Mouse (Mus musculus): Measurements from ENCODE around the gene Abcb1b. TPM values are rescaled to one million over a fixed set of nuclear protein-coding genes. Genes with fewer than 3 reads are reported as not detected.
"Not testable (repeated sequence)": the region's sequence is repeated elsewhere in the genome, so short reads cannot be mapped to it uniquely, and the experiment has no call there.

Gene Abcb1b
- 0.95 and 1.4 TPM in 2 replicates for polyA plus RNA-seq (2016; fragmentation: Nextera tagmentation; extraction: Ambion mirVana)

DNA sequence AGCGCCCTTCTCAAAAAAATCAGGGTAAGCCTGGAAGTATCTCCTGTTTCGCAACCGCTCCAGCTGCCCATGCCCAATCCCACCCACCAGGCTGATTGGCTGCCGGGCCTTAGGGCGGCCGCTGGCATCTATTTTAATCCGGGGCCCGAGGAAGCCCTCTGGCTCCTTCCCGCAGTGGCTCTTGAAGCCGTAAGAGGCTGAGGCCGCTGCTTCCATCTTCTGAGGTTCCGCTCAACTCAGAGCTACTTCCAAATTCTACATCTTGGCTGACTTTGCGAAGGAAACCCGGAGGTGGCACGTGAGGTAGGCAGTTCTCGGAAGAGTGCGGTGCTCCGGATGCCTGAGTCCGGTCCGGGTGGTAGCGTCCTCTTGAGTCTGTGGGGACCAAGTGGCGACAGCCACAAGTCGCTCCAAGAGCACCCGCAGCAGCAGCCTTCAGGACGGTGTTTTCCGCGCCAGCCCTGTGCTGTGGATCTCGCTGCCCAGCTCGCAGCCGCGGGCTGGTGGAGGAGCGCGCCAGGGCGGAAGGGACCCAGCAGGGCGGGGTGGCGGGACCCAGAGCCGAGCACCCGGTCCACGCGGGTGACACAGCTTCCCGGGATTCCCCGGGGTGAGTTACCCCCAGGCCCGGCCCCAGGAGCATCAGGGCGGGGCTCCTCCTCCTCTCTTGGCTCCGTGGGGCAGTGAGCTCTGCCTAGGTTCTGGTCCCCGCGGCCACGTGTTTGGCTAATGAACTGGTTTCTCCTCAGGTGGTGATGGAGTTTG, at the start of gene Abcb1b:
Abcb1b (plus strand) TSS at position 161 of the 765 bp plus-strand sequence.
- peaks cover 16% of the 10 kb centered on the region for H3K27me3 ChIP-seq (ENCODE audit: poor library complexity, severe bottlenecking)
- WGBS: under 1% methylated on average over 48 of the region's 48 CpGs
- peak; percentile 48 for DNase-seq (ENCODE audit: extremely low spot score, low spot score)
- H3K27ac ChIP-seq: peak within 1 kb of the TSS; percentile 78
- H3K4me3 ChIP-seq: peak within 1 kb of the TSS; percentile 70
- no peaks in the 10 kb centered on the region for H3K36me3 ChIP-seq (replicated peaks)
- peaks cover 12% of the 10 kb centered on the region for H3K4me1 ChIP-seq
- H3K9me3 ChIP-seq: no peaks in the 10 kb centered on the region

DNA sequence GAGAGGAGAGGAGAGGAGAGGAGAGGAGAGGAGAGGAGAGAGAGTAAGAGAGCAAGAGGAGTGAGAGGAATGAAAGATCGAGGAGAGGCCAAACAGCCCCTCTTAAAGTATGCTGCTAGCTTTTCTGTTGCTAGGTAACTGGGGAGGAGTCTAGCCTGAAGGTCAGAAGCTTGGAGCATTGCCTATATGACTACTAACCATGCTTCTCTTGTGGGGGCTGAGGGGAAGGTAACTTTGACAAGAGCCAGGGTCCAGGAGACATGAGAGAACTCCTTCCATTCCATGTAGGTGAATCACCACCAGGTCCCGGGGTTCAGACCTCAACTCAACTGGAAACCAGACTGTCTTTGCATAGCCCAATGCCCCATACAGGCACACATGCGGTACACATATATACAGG, 25.1 kb upstream of the Abcb1b start:
- Histone ChIP-seq H3K27ac (no peak overlapping the region), H3K9me3 (no peaks in the 10 kb centered on the region), H3K4me1 (no peaks in the 10 kb centered on the region), H3K27me3 (ENCODE audit: poor library complexity, severe bottlenecking) (no peaks in the 10 kb centered on the region), H3K4me3 (no peak overlapping the region), H3K36me3 (replicated peaks) (no peaks in the 10 kb centered on the region)
- DNase-seq (ENCODE audit: extremely low spot score, low spot score): no peak
- WGBS: 86% methylated on average over 3 of the region's 3 CpGs

DNA sequence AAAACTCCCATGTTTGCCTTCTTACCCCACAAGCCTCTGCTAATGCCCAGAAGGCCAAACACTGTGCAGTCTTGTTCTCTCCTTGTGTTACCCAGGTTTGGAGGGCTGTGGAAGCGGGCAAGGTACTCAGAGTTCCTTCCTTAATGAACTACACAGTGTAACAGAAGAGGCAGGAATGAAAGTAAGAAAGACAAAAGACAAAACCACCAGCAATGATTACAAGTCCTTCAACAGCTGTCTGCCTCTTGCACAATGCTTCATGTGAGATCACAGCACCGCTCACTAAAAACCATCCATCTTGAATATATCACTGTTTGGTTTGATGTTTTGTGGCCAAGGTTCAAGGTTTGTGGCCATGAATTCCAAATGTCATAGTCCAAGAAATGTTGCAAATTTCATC, 19.6 kb upstream of the Abcb1b start:
- H3K27ac ChIP-seq: no peak overlapping the region
- 93% methylated on average over 2 of the region's 2 CpGs for WGBS
- DNase-seq (ENCODE audit: extremely low spot score, low spot score): no peak

DNA sequence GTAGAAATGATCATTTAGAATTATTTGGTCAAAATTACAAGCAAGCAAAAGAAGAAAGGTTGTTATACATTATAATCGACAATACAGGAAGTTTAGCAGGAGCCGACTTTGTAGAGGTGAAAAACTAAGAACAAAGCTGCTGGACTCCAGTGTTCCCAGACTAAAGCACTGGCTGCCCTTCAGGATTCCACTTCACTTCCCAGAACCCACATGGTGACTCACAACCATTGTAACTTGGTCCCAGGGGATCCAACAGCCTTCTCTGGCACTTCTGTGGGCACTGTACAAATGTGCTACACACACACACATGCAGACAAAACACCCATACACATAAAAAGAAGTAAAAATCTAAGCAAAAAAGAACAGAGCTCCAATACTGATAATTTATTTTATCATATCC, 19.2 kb upstream of the Abcb1b start:
- 95% methylated on average over 2 of the region's 2 CpGs for WGBS
- no peak for DNase-seq (ENCODE audit: extremely low spot score, low spot score)
- Histone ChIP-seq H3K4me3 (no peak overlapping the region), H3K4me1 (no peaks in the 10 kb centered on the region), H3K9me3 (no peaks in the 10 kb centered on the region), H3K36me3 (replicated peaks) (no peaks in the 10 kb centered on the region), H3K27me3 (ENCODE audit: poor library complexity, severe bottlenecking) (no peaks in the 10 kb centered on the region), H3K27ac (no peak overlapping the region)

More for the DNA sequence above, 19.6 kb upstream of the Abcb1b start:
- Histone ChIP-seq H3K36me3 (replicated peaks) (no peaks in the 10 kb centered on the region), H3K4me3 (no peak overlapping the region), H3K9me3 (no peaks in the 10 kb centered on the region), H3K4me1 (no peaks in the 10 kb centered on the region), H3K27me3 (ENCODE audit: poor library complexity, severe bottlenecking) (no peaks in the 10 kb centered on the region)

DNA sequence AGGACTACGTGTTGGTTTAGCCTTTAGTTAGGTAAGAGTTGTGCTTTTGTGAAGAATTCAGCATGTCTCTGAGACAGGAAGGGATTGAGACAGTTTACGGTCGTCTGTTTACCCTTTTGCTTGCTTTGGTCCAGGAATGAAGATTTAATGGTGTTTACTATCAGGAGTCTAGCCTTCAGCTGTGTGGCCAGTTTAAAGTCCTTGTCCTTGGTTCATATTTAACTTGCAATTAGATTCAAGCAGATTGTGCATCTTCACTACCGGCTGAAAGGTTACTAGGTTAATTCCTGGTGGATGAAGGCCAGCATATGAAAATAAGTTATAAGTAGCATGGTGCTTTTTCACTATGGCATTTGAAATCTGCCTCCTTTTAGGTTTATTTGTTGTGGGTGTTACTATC, 5.7 kb upstream of the Abcb1b start:
- DNase-seq (ENCODE audit: extremely low spot score, low spot score): no peak

DNA sequence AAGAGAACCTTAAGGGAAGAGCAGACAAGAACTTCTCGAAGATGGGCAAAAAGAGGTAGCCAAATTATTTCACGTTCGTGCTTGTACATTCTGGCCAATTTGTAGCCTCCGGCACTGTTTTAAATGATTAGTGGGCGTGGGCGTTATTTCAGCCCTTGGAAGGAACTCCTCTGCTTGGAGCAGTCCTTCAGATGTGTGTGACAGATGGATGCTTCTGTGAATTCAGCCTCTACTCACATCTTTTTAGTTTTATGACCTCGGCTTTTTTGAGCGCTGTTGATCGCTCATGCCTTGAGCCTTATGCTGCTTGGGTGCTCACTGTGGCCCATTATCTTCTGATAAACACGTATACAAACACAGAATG, 787 bp downstream of the Abcb1b start:
- no peaks in the 10 kb centered on the region for H3K36me3 ChIP-seq (replicated peaks)
- no peak overlapping the region for H3K27ac ChIP-seq
- peaks cover 16% of the 10 kb centered on the region for H3K27me3 ChIP-seq (ENCODE audit: poor library complexity, severe bottlenecking)
- peaks cover 12% of the 10 kb centered on the region for H3K4me1 ChIP-seq
- H3K9me3 ChIP-seq: no peaks in the 10 kb centered on the region
- peak overlapping the region; percentile 70 for H3K4me3 ChIP-seq
- no peak for DNase-seq (ENCODE audit: extremely low spot score, low spot score)
- 33% methylated on average over 10 of the region's 10 CpGs for WGBS

More for the DNA sequence above, 5.7 kb upstream of the Abcb1b start:
- Histone ChIP-seq H3K9me3 (no peaks in the 10 kb centered on the region), H3K27me3 (ENCODE audit: poor library complexity, severe bottlenecking) (peaks cover 8% of the 10 kb centered on the region), H3K36me3 (replicated peaks) (no peaks in the 10 kb centered on the region), H3K4me1 (no peaks in the 10 kb centered on the region), H3K4me3 (no peak overlapping the region), H3K27ac (no peak overlapping the region)
- WGBS: 88% methylated on average over 4 of the region's 4 CpGs

DNA sequence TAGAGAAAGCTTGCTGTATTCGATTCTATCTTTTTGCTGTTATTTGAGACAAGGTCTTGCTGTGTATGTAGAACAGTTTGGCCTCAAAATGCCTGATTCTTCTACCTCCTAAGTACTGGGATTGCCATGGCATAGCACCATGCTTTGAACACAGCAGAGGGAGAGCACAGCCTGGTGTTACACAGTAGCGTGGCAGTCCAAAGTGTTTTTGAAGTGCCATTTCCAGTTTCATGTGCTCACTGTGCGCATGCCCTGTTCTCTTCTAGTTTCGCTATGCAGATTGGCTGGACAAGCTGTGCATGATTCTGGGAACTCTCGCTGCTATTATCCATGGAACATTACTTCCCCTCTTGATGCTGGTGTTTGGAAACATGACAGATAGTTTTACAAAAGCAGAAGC, 7.8 kb downstream of the Abcb1b start:
- 94% methylated on average over 5 of the region's 5 CpGs for WGBS
- no peak overlapping the region for H3K27ac ChIP-seq
- no peaks in the 10 kb centered on the region for H3K4me1 ChIP-seq
- no peaks in the 10 kb centered on the region for H3K9me3 ChIP-seq
- H3K27me3 ChIP-seq (ENCODE audit: poor library complexity, severe bottlenecking): no peaks in the 10 kb centered on the region
- H3K36me3 ChIP-seq (replicated peaks): no peaks in the 10 kb centered on the region
- no peak overlapping the region for H3K4me3 ChIP-seq
- DNase-seq (ENCODE audit: extremely low spot score, low spot score): no peak

DNA sequence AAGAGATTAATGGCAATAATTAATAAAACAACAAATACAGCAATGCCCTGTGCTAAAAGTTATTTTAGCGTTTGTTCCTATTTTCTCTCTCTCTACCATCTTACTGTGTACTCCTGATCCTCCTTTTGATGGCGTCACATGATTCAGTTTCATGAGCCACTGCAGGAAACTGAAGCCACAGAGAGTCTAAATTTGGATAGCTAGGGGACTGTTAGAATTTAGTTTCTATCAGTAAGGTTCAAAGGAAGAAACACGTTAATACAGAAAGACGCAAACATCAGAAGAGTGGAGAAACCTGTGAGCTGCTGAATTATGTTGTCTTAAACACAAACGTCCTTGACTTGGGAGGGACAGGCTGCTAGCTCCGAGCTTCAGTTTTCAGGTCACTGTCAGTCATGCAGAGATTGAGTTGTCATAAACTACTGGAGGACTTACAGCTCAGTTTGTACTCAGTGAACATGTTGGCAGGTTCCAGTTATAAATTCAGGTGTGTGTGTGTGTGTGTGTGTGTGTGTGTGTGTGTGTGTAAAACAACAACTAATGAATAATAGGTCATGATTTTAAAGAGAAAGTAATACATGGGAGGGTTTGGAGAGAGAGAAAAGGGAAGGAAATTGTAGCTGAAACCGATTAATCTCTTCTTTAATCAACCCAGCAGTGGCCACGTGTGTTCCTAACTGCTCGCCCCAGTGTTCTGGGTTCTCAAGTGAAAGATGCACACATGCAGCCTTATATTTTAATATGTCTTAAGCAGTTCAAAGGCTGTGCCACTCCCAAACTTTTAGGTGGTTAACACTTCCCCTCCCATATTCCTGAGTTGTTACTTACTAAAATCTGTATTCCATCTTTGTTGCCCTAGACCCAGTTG, 9.4 kb downstream of the Abcb1b start:
- no peaks in the 10 kb centered on the region for H3K36me3 ChIP-seq (replicated peaks)
- 86% methylated on average over 9 of the region's 9 CpGs for WGBS
- no peaks in the 10 kb centered on the region for H3K27me3 ChIP-seq (ENCODE audit: poor library complexity, severe bottlenecking)
- H3K4me3 ChIP-seq: no peak overlapping the region
- no peak for DNase-seq (ENCODE audit: extremely low spot score, low spot score)
- no peaks in the 10 kb centered on the region for H3K9me3 ChIP-seq
- H3K4me1 ChIP-seq: no peaks in the 10 kb centered on the region
- H3K27ac ChIP-seq: no peak overlapping the region

DNA sequence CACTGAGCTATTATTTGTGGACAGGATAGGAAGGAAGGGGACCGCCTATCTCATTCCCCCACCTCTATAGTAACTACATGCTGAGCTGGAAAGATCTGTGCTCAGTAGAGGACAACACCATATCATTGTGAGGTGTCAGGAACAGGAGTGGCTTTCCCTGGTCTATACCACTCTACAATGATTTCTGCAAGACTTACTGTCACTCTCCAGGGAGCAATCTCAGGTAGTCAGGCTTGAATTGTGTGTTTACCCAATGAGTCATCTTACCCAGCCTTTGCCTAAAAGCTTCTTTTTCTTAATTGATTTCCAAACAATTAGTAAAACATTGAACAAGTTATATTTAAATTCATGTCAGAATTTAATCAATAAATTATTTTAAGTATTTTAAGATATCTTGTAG, 15.9 kb downstream of the Abcb1b start:
- H3K27ac ChIP-seq: no peak overlapping the region
- no peaks in the 10 kb centered on the region for H3K27me3 ChIP-seq (ENCODE audit: poor library complexity, severe bottlenecking)
- no peak for DNase-seq (ENCODE audit: extremely low spot score, low spot score)
- no peaks in the 10 kb centered on the region for H3K4me1 ChIP-seq
- 86% methylated on average over 1 of the region's 1 CpGs for WGBS
- no peaks in the 10 kb centered on the region for H3K36me3 ChIP-seq (replicated peaks)
- H3K9me3 ChIP-seq: no peaks in the 10 kb centered on the region
- no peak overlapping the region for H3K4me3 ChIP-seq

DNA sequence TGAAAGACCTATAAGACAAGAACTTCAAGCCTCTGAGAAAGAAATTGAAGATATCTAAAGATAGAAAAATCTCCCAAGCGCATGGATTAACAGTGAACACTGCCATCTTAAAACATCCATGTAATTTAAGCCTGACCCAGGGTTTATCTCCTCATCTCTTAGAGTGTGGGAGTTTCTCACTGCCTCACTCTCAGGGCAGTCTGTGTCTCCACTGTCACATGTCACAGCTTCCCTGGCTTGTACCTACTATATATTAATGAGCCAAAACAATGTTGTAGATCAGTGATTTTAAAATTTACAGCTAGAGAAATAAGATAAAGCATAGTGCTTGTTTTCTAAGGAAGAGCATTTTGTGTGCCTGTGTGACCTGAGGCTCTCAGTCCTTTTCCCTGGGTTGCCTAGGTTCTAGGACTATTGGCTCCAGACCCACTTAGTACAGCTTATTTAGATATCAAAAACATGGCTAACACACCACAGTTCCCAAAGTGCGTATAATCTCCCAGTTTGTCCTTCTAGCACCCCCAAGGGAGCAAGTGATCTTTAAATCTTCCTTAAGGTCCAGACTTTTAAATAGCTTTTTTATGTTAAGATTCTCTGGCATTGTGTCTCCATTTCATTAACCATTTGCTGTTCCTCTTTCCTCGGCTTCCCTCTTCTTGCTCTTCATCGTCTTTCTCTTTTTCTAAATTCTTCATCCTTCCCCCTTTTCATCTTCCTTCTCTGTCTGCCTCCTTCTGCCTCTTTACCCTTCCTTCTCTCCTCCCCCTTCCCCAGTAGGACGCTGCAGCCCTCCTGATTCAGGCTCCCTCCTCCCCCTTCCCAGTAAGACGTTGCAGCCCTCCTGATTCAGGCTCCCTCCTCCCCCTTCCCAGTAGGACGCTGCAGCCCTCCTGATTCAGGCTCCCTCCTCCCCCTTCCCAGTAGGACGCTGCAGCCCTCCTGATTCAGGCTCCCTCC, 22.0 kb downstream of the Abcb1b start:
- no peak for DNase-seq (ENCODE audit: extremely low spot score, low spot score)
- Histone ChIP-seq H3K4me1 (peaks cover 11% of the 10 kb centered on the region), H3K27ac (peak overlapping the region; percentile 69), H3K4me3 (peak overlapping the region; percentile 42), H3K36me3 (replicated peaks) (no peaks in the 10 kb centered on the region), H3K27me3 (ENCODE audit: poor library complexity, severe bottlenecking) (no peaks in the 10 kb centered on the region), H3K9me3 (no peaks in the 10 kb centered on the region)
- WGBS: 12% methylated on average over 8 of the region's 8 CpGs

DNA sequence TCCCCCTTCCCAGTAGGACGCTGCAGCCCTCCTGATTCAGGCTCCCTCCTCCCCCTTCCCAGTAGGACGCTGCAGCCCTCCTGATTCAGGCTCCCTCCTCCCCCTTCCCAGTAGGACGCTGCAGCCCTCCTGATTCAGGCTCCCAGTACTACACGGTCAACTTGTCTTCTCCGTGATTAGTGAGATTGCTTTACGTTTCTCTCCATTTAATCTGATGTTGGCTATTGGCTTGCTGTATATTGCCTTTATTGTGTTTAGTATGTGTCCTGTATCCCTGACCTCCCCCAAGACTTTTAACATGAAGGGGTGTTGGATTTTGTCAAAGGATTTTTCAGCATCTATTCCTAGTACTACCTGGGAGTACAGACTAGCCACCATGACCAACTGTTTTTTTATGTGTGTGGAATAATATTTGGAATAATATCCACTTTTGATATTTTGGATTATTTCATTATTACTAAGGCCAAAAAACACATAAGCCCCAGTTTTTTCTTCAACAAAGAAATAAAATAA, 22.7 kb downstream of the Abcb1b start:
- WGBS: 2% methylated on average over 4 of the region's 6 CpGs
- not testable (repeated sequence) for H3K36me3 ChIP-seq (replicated peaks); H3K27me3 ChIP-seq (ENCODE audit: poor library complexity, severe bottlenecking); H3K9me3 ChIP-seq; DNase-seq (ENCODE audit: extremely low spot score, low spot score); H3K27ac ChIP-seq
- Histone ChIP-seq H3K4me1 (peaks cover 11% of the 10 kb centered on the region), H3K4me3 (peak overlapping the region; percentile 42; the same call in 1 of the 2 replicates)

All from forebrain, embryonic 10.5 days (tissue).